23 mouse cellular contexts compared by ENCODE assay signal in the genomic region with DNA sequence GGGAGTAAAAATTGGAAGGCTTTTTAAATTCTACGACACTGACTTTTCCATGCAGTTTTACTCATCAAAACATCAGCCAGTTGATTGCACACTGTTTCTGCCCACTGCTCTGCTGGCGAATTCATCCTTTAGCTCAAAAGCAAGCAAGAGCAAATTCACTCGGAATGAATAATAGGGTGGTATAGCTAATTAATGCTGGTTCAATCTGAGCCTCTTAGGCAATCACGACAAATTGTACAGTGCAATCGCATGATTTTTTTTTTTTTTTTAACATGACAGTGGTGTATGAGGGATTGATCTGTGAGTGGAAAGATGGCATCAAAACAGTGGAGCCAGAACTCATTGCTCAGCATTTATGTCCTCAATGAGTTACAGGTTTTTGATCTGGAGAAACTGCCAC.
A peak's percentile ranks its signal among the peaks of the same experiment; 100 is the strongest.
DNase-seq lines count a peak whose midpoint lies in the region; ATAC-seq and TF ChIP-seq lines count a peak whose summit lies in the region.
"Had no signal": no experiment of that assay in that cellular context is flagged by ENCODE, and none has a peak within 500 bp of the region (broad histone marks: within the 10 kb centered on the region; RNA-seq: fewer than 3 reads in every experiment).

No protein-coding gene starts in this region.

- H3K4me2 ChIP-seq in forebrain, embryonic 12.5 days, result no peak overlapping the region
- H3K4me2 ChIP-seq in forebrain, embryonic 14.5 days (ENCODE audit: low read length), result no peak overlapping the region
- H3K4me2 ChIP-seq: embryonic facial prominence, embryonic 12.5 days; heart, embryonic 15.5 days; hindbrain, embryonic 13.5 days had no signal

- 0 out of 2 replicates have a peak, but pooled peaks have one; percentile 33 for ATAC-seq in forebrain, embryonic 12.5 days (ENCODE audit: low FRiP score)
- 0 out of 2 replicates have a peak, but pooled peaks have one; percentile 42 for ATAC-seq in forebrain, embryonic 14.5 days
- ATAC-seq: CD4-positive, CD25-positive, alpha-beta regulatory T cell, adult 4 months; hindbrain, postnatal 0 days had no signal

- H3K4me1 ChIP-seq in forebrain, embryonic 12.5 days, result no peaks in the 10 kb centered on the region
- H3K4me1 ChIP-seq in forebrain, embryonic 10.5 days, result no peaks in the 10 kb centered on the region
- H3K4me1 ChIP-seq in forebrain, embryonic 14.5 days (ENCODE audit: control insufficient read depth, insufficient read depth, low read length), result no peaks in the 10 kb centered on the region
- H3K4me1 ChIP-seq: embryonic facial prominence, embryonic 12.5 days; heart, embryonic 10.5 days; heart, embryonic 15.5 days; hindbrain, embryonic 13.5 days had no signal

- no peaks in the 10 kb centered on the region for H3K9me3 ChIP-seq in forebrain, embryonic 12.5 days
- no peaks in the 10 kb centered on the region for H3K9me3 ChIP-seq in forebrain, embryonic 10.5 days
- no peaks in the 10 kb centered on the region for H3K9me3 ChIP-seq in forebrain, embryonic 14.5 days (replicated peaks; ENCODE audit: control insufficient read depth, low read length)
- H3K9me3 ChIP-seq: embryonic facial prominence, embryonic 12.5 days; heart, embryonic 10.5 days; heart, embryonic 15.5 days; hindbrain, embryonic 13.5 days had no signal

- TF ChIP-seq CTCF in layer of hippocampus, adult 2 months (conservative IDR thresholded peaks at IDR 0.05), result no peak

- no peak for DNase-seq in forebrain, embryonic 10.5 days (ENCODE audit: extremely low spot score, low spot score)
- peak; percentile 22 to 32 for DNase-seq in layer of hippocampus, adult 2 months (ENCODE audit: low spot score in 2 of 2)
- DNase-seq in layer of hippocampus, postnatal 10 days (ENCODE audit: low spot score in 2 of 2), result no peak
- peak; percentile 44 for DNase-seq in forebrain, embryonic 14.5 days (ENCODE audit: low spot score)
- peak; percentile 20 for DNase-seq in layer of hippocampus, adult 9-11 months
- DNase-seq in cerebellum, adult 8-10 months, result no peak
- no peak for DNase-seq in adrenal gland, adult 2 months
- DNase-seq: adrenal gland, postnatal 10 days; B cell, adult 2 months; cerebellum, adult 18-20 months; cerebellum, postnatal 10 days; embryo, embryonic 11 days; gastrocnemius, postnatal 10 days; heart, adult 18-20 months; heart, postnatal 14 days had no signal

- H3K36me3 ChIP-seq in forebrain, embryonic 12.5 days (replicated peaks), result no peaks in the 10 kb centered on the region
- H3K36me3 ChIP-seq in forebrain, embryonic 10.5 days (replicated peaks), result no peaks in the 10 kb centered on the region
- no peaks in the 10 kb centered on the region for H3K36me3 ChIP-seq in forebrain, embryonic 14.5 days (ENCODE audit: control insufficient read depth, insufficient read depth, low read length)
- H3K36me3 ChIP-seq: embryonic facial prominence, embryonic 12.5 days; G1E; heart, embryonic 10.5 days; heart, embryonic 15.5 days; hindbrain, embryonic 13.5 days had no signal

- H3K9ac ChIP-seq in forebrain, embryonic 12.5 days, result no peak overlapping the region
- H3K9ac ChIP-seq in forebrain, embryonic 14.5 days (ENCODE audit: low read length), result no peak overlapping the region
- H3K9ac ChIP-seq: embryonic facial prominence, embryonic 12.5 days; heart, embryonic 15.5 days; hindbrain, embryonic 13.5 days had no signal

- WGBS in forebrain, embryonic 12.5 days, result 62% methylated on average over 5 of the region's 5 CpGs
- WGBS in forebrain, embryonic 10.5 days, result 92% methylated on average over 5 of the region's 5 CpGs
- 52% methylated on average over 5 of the region's 5 CpGs for WGBS in forebrain, embryonic 14.5 days

- no peak overlapping the region for H3K27ac ChIP-seq in forebrain, embryonic 12.5 days
- H3K27ac ChIP-seq in forebrain, embryonic 10.5 days, result no peak overlapping the region
- no peak overlapping the region for H3K27ac ChIP-seq in layer of hippocampus, adult 2 months
- H3K27ac ChIP-seq in forebrain, embryonic 14.5 days (ENCODE audit: low read depth, low read length), result no peak overlapping the region
- H3K27ac ChIP-seq: embryonic facial prominence, embryonic 12.5 days; heart, embryonic 10.5 days; heart, embryonic 15.5 days; hindbrain, embryonic 13.5 days; hindbrain, postnatal 0 days had no signal

- no peak overlapping the region for H3K4me3 ChIP-seq in forebrain, embryonic 12.5 days (replicated peaks)
- H3K4me3 ChIP-seq in forebrain, embryonic 10.5 days, result no peak overlapping the region
- H3K4me3 ChIP-seq in layer of hippocampus, adult 2 months, result no peak overlapping the region; the same call in 1 of the 2 replicates
- H3K4me3 ChIP-seq in forebrain, embryonic 14.5 days (ENCODE audit: low read depth, low read length), result no peak overlapping the region
- H3K4me3 ChIP-seq: embryonic facial prominence, embryonic 12.5 days; heart, embryonic 10.5 days; heart, embryonic 15.5 days; hindbrain, embryonic 13.5 days had no signal

- H3K27me3 ChIP-seq in forebrain, embryonic 12.5 days, result no peaks in the 10 kb centered on the region
- H3K27me3 ChIP-seq in forebrain, embryonic 10.5 days (ENCODE audit: poor library complexity, severe bottlenecking), result no peaks in the 10 kb centered on the region
- H3K27me3 ChIP-seq in forebrain, embryonic 14.5 days (replicated peaks; ENCODE audit: control insufficient read depth, insufficient read depth, low read length), result no peaks in the 10 kb centered on the region
- H3K27me3 ChIP-seq: embryonic facial prominence, embryonic 12.5 days; heart, embryonic 15.5 days; hindbrain, embryonic 13.5 days had no signal

Comparison
In these comparisons a context has a peak if more than half of its experiments do, and no peak if none do; other contexts are left out.
1. DNase-seq: peak in layer of hippocampus, adult 2 months (2 of 2), forebrain, embryonic 14.5 days (single experiment) and layer of hippocampus, adult 9-11 months (single experiment); none in forebrain, embryonic 10.5 days (single experiment), layer of hippocampus, postnatal 10 days (0 of 2), cerebellum, adult 8-10 months (single experiment) and adrenal gland, adult 2 months (single experiment).